Mouse (Mus musculus) embryonic facial prominence, embryonic 12.5 days (tissue): ENCODE measurements around the gene Itga8. TPM values are rescaled to one million over a fixed set of nuclear protein-coding genes. Genes with fewer than 3 reads are reported as not detected.

ENCODE experiments used
- ATAC-seq: fragments of 200-750 bp; cut with Nextera tagmentation; 2 replicates; pipeline ENCODE4 v1.8.0; 2017; ENCODE audit not compliant: insufficient number of reproducible peaks, insufficient read depth, low FRiP score, low TSS enrichment
- H3K27ac ChIP-seq: fragments of 300-500 bp; sonication (generic); 2 replicates; pipeline ENCODE4 v1.5.1; 2016; ENCODE audit warnings: mild to moderate bottlenecking
- H3K27me3 ChIP-seq: fragments of 300-500 bp; sonication (generic); 2 replicates; pipeline ENCODE4 v1.6.1; 2016; ENCODE audit warnings: mild to moderate bottlenecking, moderate library complexity
- H3K36me3 ChIP-seq: fragments of 300-500 bp; sonication (generic); 2 replicates; pipeline ENCODE4 v1.6.1; 2016; ENCODE audit warnings: mild to moderate bottlenecking
- H3K4me1 ChIP-seq: fragments of 300-500 bp; sonication (generic); 2 replicates; pipeline ENCODE4 v1.6.1; 2016
- H3K4me2 ChIP-seq: fragments of 300-500 bp; sonication (generic); replicated peaks from 2 replicates; pipeline ENCODE4 v1.6.1; 2016; ENCODE audit warnings: mild to moderate bottlenecking, moderate library complexity
- H3K4me3 ChIP-seq: fragments of 300-500 bp; sonication (generic); 2 replicates; pipeline ENCODE4 v1.5.1; 2016; ENCODE audit warnings: mild to moderate bottlenecking
- H3K9ac ChIP-seq: fragments of 300-500 bp; sonication (generic); 2 replicates; pipeline ENCODE4 v1.6.1; 2016; ENCODE audit warnings: mild to moderate bottlenecking, moderate library complexity
- H3K9me3 ChIP-seq: fragments of 300-500 bp; sonication (generic); 2 replicates; pipeline ENCODE4 v1.6.1; 2016; ENCODE audit warnings: mild to moderate bottlenecking, moderate library complexity
- WGBS: fragments of 180-500 bp; shearing (Covaris S2); methylation state at CpG from one replicate; pipeline ENCODE4 v1.1.7; 2016; 5-methylcytosine and 5-hydroxymethylcytosine counted together
- polyA plus RNA-seq: library from polyadenylated mRNA; unstranded; fragments of >200 nt; fragmentation: Nextera tagmentation; extraction: Ambion mirVana; gene quantifications from 2 replicates; pipeline ENCODE4 v1.2.1, GENCODE M21; 2016

The Itga8 gene
- polyA plus RNA-seq, 1 experiment from 2014 or later = 15.8 TPM

GRCm38 (mm10) chr2:12065669-12066399 lies 235.9 kb downstream of the Itga8 start:
- peaks cover 27% of the 10 kb centered on the region for H3K4me1 ChIP-seq
- 14% methylated on average over 6 of the region's 6 CpGs for WGBS
- H3K4me2 ChIP-seq = no peak overlapping the region
- H3K27me3 ChIP-seq = no peaks in the 10 kb centered on the region
- no peak overlapping the region for H3K4me3 ChIP-seq
- ATAC-seq = 0 out of 2 replicates have a peak, but pooled peaks have one; percentile 36
- no peaks in the 10 kb centered on the region for H3K9me3 ChIP-seq
- H3K9ac ChIP-seq = no peak overlapping the region
- H3K27ac ChIP-seq = peak overlapping the region; percentile 69
- H3K36me3 ChIP-seq = no peaks in the 10 kb centered on the region

- ATAC-seq = peak; percentile 72
- no peaks in the 10 kb centered on the region for H3K27me3 ChIP-seq
- H3K9me3 ChIP-seq = no peaks in the 10 kb centered on the region
- 25% methylated on average over 5 of the region's 5 CpGs for WGBS
- peaks cover 16% of the 10 kb centered on the region for H3K4me1 ChIP-seq
- H3K27ac ChIP-seq = peak overlapping the region; percentile 55
- no peak overlapping the region for H3K4me2 ChIP-seq
- H3K36me3 ChIP-seq = no peaks in the 10 kb centered on the region
- no peak overlapping the region for H3K4me3 ChIP-seq
- H3K9ac ChIP-seq = no peak overlapping the region
Measured at GRCm38 (mm10) chr2:12060034-12060723, 241.5 kb downstream of the Itga8 start.

Other genes starting within 250 kb of the Itga8 start
- gene Mindy3, start 117.5 kb upstream of the Itga8 start, polyA plus RNA-seq = 24.1 and 27.4 TPM in 2 replicates